Mouse (Mus musculus): Measurements from ENCODE around the gene Wdr46. TPM values are rescaled to one million over a fixed set of nuclear protein-coding genes. Genes with fewer than 3 reads are reported as not detected.

Gene Wdr46
- polyA plus RNA-seq, 1 experiment from 2014 or later = 49.6 TPM

GRCm38 (mm10) chr17:33913905-33914304, 26.6 kb upstream of the Wdr46 start:
- ATAC-seq (ENCODE audit: insufficient number of reproducible peaks, insufficient read depth, low FRiP score, low TSS enrichment) = no peak

GRCm38 (mm10) chr17:33914969-33915391, 25.5 kb upstream of the Wdr46 start:
- Histone ChIP-seq H3K4me3 (no peak overlapping the region), H3K36me3 (peaks cover 49% of the 10 kb centered on the region), H3K4me2 (replicated peaks) (peak overlapping the region; percentile 54), H3K9me3 (no peaks in the 10 kb centered on the region), H3K27ac (no peak overlapping the region), H3K4me1 (peaks cover 40% of the 10 kb centered on the region), H3K9ac (no peak overlapping the region), H3K27me3 (0 out of 2 replicates have a peak, but pooled peaks cover 2% of the 10 kb centered on the region)
- WGBS = 75% methylated on average over 13 of the region's 13 CpGs
- no peak for ATAC-seq (ENCODE audit: insufficient number of reproducible peaks, insufficient read depth, low FRiP score, low TSS enrichment)

More at GRCm38 (mm10) chr17:33913905-33914304, 26.6 kb upstream of the Wdr46 start:
- Histone ChIP-seq H3K27ac (no peak overlapping the region), H3K4me1 (peaks cover 31% of the 10 kb centered on the region), H3K4me3 (no peak overlapping the region), H3K9me3 (no peaks in the 10 kb centered on the region), H3K4me2 (replicated peaks) (no peak overlapping the region), H3K9ac (no peak overlapping the region), H3K27me3 (0 out of 2 replicates have a peak, but pooled peaks cover 2% of the 10 kb centered on the region), H3K36me3 (peaks cover 49% of the 10 kb centered on the region)
- 92% methylated on average over 8 of the region's 8 CpGs for WGBS

- Histone ChIP-seq H3K4me3 (peak within 1 kb of the TSS; percentile 51), H3K27ac (peak within 1 kb of the TSS; percentile 79), H3K9me3 (no peaks in the 10 kb centered on the region), H3K9ac (peak within 1 kb of the TSS; percentile 40), H3K4me2 (replicated peaks) (peak within 1 kb of the TSS; percentile 54), H3K27me3 (0 out of 2 replicates have a peak, but pooled peaks cover 2% of the 10 kb centered on the region), H3K36me3 (peaks cover 49% of the 10 kb centered on the region), H3K4me1 (peaks cover 35% of the 10 kb centered on the region)
- ATAC-seq (ENCODE audit: insufficient number of reproducible peaks, insufficient read depth, low FRiP score, low TSS enrichment) = peak; percentile 90
- under 1% methylated on average over 31 of the region's 34 CpGs for WGBS
Observed at GRCm38 (mm10) chr17:33915671-33916250, 24.7 kb upstream of the Wdr46 start, which contains the start of the genes Tapbp and Zbtb22. TSS of gene Tapbp (plus strand) at chr17:33915899. TSS of gene Zbtb22 (plus strand) at chr17:33915904.

- no peak for ATAC-seq (ENCODE audit: insufficient number of reproducible peaks, insufficient read depth, low FRiP score, low TSS enrichment)
- Histone ChIP-seq H3K9me3 (no peaks in the 10 kb centered on the region), H3K4me1 (peaks cover 35% of the 10 kb centered on the region), H3K27ac (peak overlapping the region; percentile 79), H3K27me3 (0 out of 2 replicates have a peak, but pooled peaks cover 2% of the 10 kb centered on the region), H3K9ac (peak overlapping the region; percentile 40), H3K4me2 (replicated peaks) (peak overlapping the region; percentile 54), H3K36me3 (peaks cover 45% of the 10 kb centered on the region), H3K4me3 (peak overlapping the region; percentile 51)
- WGBS = under 1% methylated on average over 12 of the region's 20 CpGs
Observed at GRCm38 (mm10) chr17:33916294-33916693, 24.2 kb upstream of the Wdr46 start.

- H3K4me2 ChIP-seq (replicated peaks) = peak overlapping the region; percentile 54
- WGBS = 68% methylated on average over 31 of the region's 31 CpGs
- ATAC-seq (ENCODE audit: insufficient number of reproducible peaks, insufficient read depth, low FRiP score, low TSS enrichment) = no peak
- 0 out of 2 replicates have a peak, but pooled peaks cover 2% of the 10 kb centered on the region for H3K27me3 ChIP-seq
- peak overlapping the region; percentile 51 for H3K4me3 ChIP-seq
- H3K36me3 ChIP-seq = peaks cover 37% of the 10 kb centered on the region
- no peak overlapping the region for H3K27ac ChIP-seq
- H3K9me3 ChIP-seq = no peaks in the 10 kb centered on the region
- H3K9ac ChIP-seq = peak overlapping the region; percentile 40
- peaks cover 35% of the 10 kb centered on the region for H3K4me1 ChIP-seq
Observed at GRCm38 (mm10) chr17:33916847-33917655, 23.4 kb upstream of the Wdr46 start.

GRCm38 (mm10) chr17:33917656-33918292, 22.7 kb upstream of the Wdr46 start:
- no peak for ATAC-seq (ENCODE audit: insufficient number of reproducible peaks, insufficient read depth, low FRiP score, low TSS enrichment)
- no peak overlapping the region for H3K9ac ChIP-seq
- no peak overlapping the region for H3K4me2 ChIP-seq (replicated peaks)
- H3K4me1 ChIP-seq = peaks cover 35% of the 10 kb centered on the region
- no peaks in the 10 kb centered on the region for H3K9me3 ChIP-seq
- H3K36me3 ChIP-seq = peaks cover 31% of the 10 kb centered on the region
- H3K27me3 ChIP-seq = 0 out of 2 replicates have a peak, but pooled peaks cover 2% of the 10 kb centered on the region
- whole genome bisulfite sequencing = 83% methylated on average over 18 of the region's 18 CpGs
- H3K4me3 ChIP-seq = peak overlapping the region; percentile 51; the same call in 1 of the 2 replicates
- no peak overlapping the region for H3K27ac ChIP-seq

GRCm38 (mm10) chr17:33918293-33919203, 21.9 kb upstream of the Wdr46 start:
- H3K4me3 ChIP-seq = peak overlapping the region; percentile 57; the same call in 1 of the 2 replicates
- H3K4me2 ChIP-seq (replicated peaks) = peak overlapping the region; percentile 98
- peaks cover 24% of the 10 kb centered on the region for H3K36me3 ChIP-seq
- H3K4me1 ChIP-seq = peaks cover 35% of the 10 kb centered on the region
- no peak for ATAC-seq (ENCODE audit: insufficient number of reproducible peaks, insufficient read depth, low FRiP score, low TSS enrichment)
- 0 out of 2 replicates have a peak, but pooled peaks cover 2% of the 10 kb centered on the region for H3K27me3 ChIP-seq
- no peak overlapping the region for H3K27ac ChIP-seq
- no peak overlapping the region for H3K9ac ChIP-seq
- 61% methylated on average over 37 of the region's 37 CpGs for WGBS
- no peaks in the 10 kb centered on the region for H3K9me3 ChIP-seq

- Histone ChIP-seq H3K9ac (peak overlapping the region; percentile 79), H3K9me3 (no peaks in the 10 kb centered on the region), H3K4me2 (replicated peaks) (peak overlapping the region; percentile 98), H3K4me3 (peak overlapping the region; percentile 57), H3K27me3 (0 out of 2 replicates have a peak, but pooled peaks cover 2% of the 10 kb centered on the region), H3K27ac (peak overlapping the region; percentile 78), H3K36me3 (peaks cover 14% of the 10 kb centered on the region; the same call in 1 of the 2 replicates), H3K4me1 (peaks cover 30% of the 10 kb centered on the region)
- WGBS = under 1% methylated on average over 52 of the region's 52 CpGs
- no peak for ATAC-seq (ENCODE audit: insufficient number of reproducible peaks, insufficient read depth, low FRiP score, low TSS enrichment)
Observed at GRCm38 (mm10) chr17:33919351-33920281, 20.8 kb upstream of the Wdr46 start.

GRCm38 (mm10) chr17:33920282-33921097, 20.0 kb upstream of the Wdr46 start:
- H3K4me1 ChIP-seq = peaks cover 22% of the 10 kb centered on the region
- no peak for ATAC-seq (ENCODE audit: insufficient number of reproducible peaks, insufficient read depth, low FRiP score, low TSS enrichment)
- peak overlapping the region; percentile 98 for H3K4me2 ChIP-seq (replicated peaks)
- WGBS = under 1% methylated on average over 36 of the region's 36 CpGs
- no peaks in the 10 kb centered on the region for H3K9me3 ChIP-seq
- H3K36me3 ChIP-seq = peaks cover 8% of the 10 kb centered on the region; the same call in 1 of the 2 replicates
- peak overlapping the region; percentile 79 for H3K9ac ChIP-seq
- H3K27me3 ChIP-seq = 0 out of 2 replicates have a peak, but pooled peaks cover 2% of the 10 kb centered on the region
- peak overlapping the region; percentile 57 for H3K4me3 ChIP-seq
- H3K27ac ChIP-seq = peak overlapping the region; percentile 78

Data from embryonic facial prominence, embryonic 12.5 days (tissue).